Mouse (Mus musculus) G1E-ER4 (cell line): Measurements from ENCODE around the gene Zmynd11. TPM values are rescaled to one million over a fixed set of nuclear protein-coding genes. Genes with fewer than 3 reads are reported as not detected.

Experiments used
- GATA1 ChIP-seq: IDR thresholded peaks from one replicate; pipeline ENCODE4 v1.8.0; 2012; ENCODE audit warnings: low read length, inconsistent platforms
- polyA plus RNA-seq: library from polyadenylated mRNA; stranded (reverse); fragments of >175 nt; gene quantifications from 2 replicates; pipeline ENCODE4 v1.2.3, GENCODE M21; 2012

Gene Zmynd11
- polyA plus RNA-seq, 1 experiment: 33.4 TPM

GRCm38 (mm10) chr13:9749796-9750195, 15.3 kb downstream of the Zmynd11 start:
- no peak for TF ChIP-seq GATA1

GRCm38 (mm10) chr13:9738190-9738589, 26.9 kb downstream of the Zmynd11 start:
- TF ChIP-seq GATA1: no peak

- no peak for TF ChIP-seq GATA1
Observed at GRCm38 (mm10) chr13:9737024-9737423, 28.1 kb downstream of the Zmynd11 start.

- no peak for TF ChIP-seq GATA1
Observed at GRCm38 (mm10) chr13:9729073-9729472, 36.1 kb downstream of the Zmynd11 start.

GRCm38 (mm10) chr13:9715224-9715623, 49.9 kb downstream of the Zmynd11 start:
- TF ChIP-seq GATA1: no peak

- TF ChIP-seq GATA1: no peak
Observed at GRCm38 (mm10) chr13:9713462-9714134, 51.5 kb downstream of the Zmynd11 start.

GRCm38 (mm10) chr13:9712971-9713370, 52.2 kb downstream of the Zmynd11 start:
- TF ChIP-seq GATA1: no peak

- no peak for TF ChIP-seq GATA1
Observed at GRCm38 (mm10) chr13:9712409-9712808, 52.7 kb downstream of the Zmynd11 start.

GRCm38 (mm10) chr13:9708433-9709240, 56.5 kb downstream of the Zmynd11 start:
- TF ChIP-seq GATA1: no peak

GRCm38 (mm10) chr13:9706720-9707119, 58.4 kb downstream of the Zmynd11 start:
- TF ChIP-seq GATA1: no peak

GRCm38 (mm10) chr13:9702615-9703235, 62.4 kb downstream of the Zmynd11 start:
- no peak for TF ChIP-seq GATA1

- TF ChIP-seq GATA1: no peak
Observed at GRCm38 (mm10) chr13:9697340-9697739, 67.8 kb downstream of the Zmynd11 start.

GRCm38 (mm10) chr13:9695809-9696208, 69.3 kb downstream of the Zmynd11 start:
- TF ChIP-seq GATA1: no peak

GRCm38 (mm10) chr13:9695403-9695802, 69.7 kb downstream of the Zmynd11 start:
- no peak for TF ChIP-seq GATA1

- no peak for TF ChIP-seq GATA1
Observed at GRCm38 (mm10) chr13:9694651-9695050, 70.5 kb downstream of the Zmynd11 start.

GRCm38 (mm10) chr13:9692876-9693275, 72.3 kb downstream of the Zmynd11 start:
- no peak for TF ChIP-seq GATA1
